Mouse (Mus musculus) gastrocnemius, adult 2 months (tissue): ENCODE data around the gene Xirp1. TPM values are rescaled to one million over a fixed set of nuclear protein-coding genes. Genes with fewer than 3 reads are reported as not detected.
A peak's percentile ranks its signal among the peaks of the same experiment; 100 is the strongest.

Source experiments
- DNase-seq: peaks from one replicate; pipeline ENCODE4 v3.0.0; 2022
- H3K27ac ChIP-seq: fragments of 200-600 bp; 2 replicates; pipeline ENCODE4 v1.8.1; 2022; ENCODE audit warnings: mild to moderate bottlenecking
- H3K4me3 ChIP-seq: fragments of 200-600 bp; 2 replicates; pipeline ENCODE4 v1.8.1; 2022; ENCODE audit warnings: mild to moderate bottlenecking, moderate library complexity
- CTCF ChIP-seq: fragments of 200-600 bp; IDR thresholded peaks from 2 replicates; pipeline ENCODE4 v1.8.1; 2022; ENCODE audit warnings: antibody characterized with exemption, mild to moderate bottlenecking, moderate library complexity
- intact Hi-C: fragments of 180-260 bp; cut with DNase I; formaldehyde crosslinking; loops from one replicate; pipeline ENCODE4 v1.15.1; 2025
- total RNA-seq, 2 experiments: library from RNA; stranded (reverse); gene quantifications; 2 replicates each; pipeline ENCODE4 v1.2.3; 2021

Xirp1 gene
- total RNA-seq, 2 experiments from 2014 or later = 70.1 to 116 TPM

- no peak overlapping the region for H3K27ac ChIP-seq
Observed at GRCm38 (mm10) chr9:120043115-120043514, 19.7 kb upstream of the Xirp1 start.

GRCm38 (mm10) chr9:120037414-120037813 is 14.0 kb upstream of the Xirp1 start:
- Histone ChIP-seq H3K4me3 (no peak overlapping the region), H3K27ac (no peak overlapping the region)
- no peak for DNase-seq
- no peak for TF ChIP-seq CTCF
- intact Hi-C loops = no loop called here

More at GRCm38 (mm10) chr9:120043115-120043514, 19.7 kb upstream of the Xirp1 start:
- intact Hi-C loops = no loop called here
- no peak overlapping the region for H3K4me3 ChIP-seq
- DNase-seq = no peak
- no peak for TF ChIP-seq CTCF

- Histone ChIP-seq H3K27ac (no peak overlapping the region), H3K4me3 (no peak overlapping the region)
- DNase-seq = no peak
- intact Hi-C loops = no loop called here
- TF ChIP-seq CTCF = no peak
Observed at GRCm38 (mm10) chr9:120034375-120034774, 11.0 kb upstream of the Xirp1 start.

- intact Hi-C loops = no loop called here
- no peak overlapping the region for H3K4me3 ChIP-seq
- TF ChIP-seq CTCF = no peak
- no peak overlapping the region for H3K27ac ChIP-seq
- no peak for DNase-seq
Observed at GRCm38 (mm10) chr9:120032710-120033109, 9.3 kb upstream of the Xirp1 start.

- TF ChIP-seq CTCF = no peak
- Histone ChIP-seq H3K4me3 (no peak overlapping the region), H3K27ac (no peak overlapping the region)
- intact Hi-C loops = no loop called here
- no peak for DNase-seq
Observed at GRCm38 (mm10) chr9:120030421-120030820, 7.0 kb upstream of the Xirp1 start.

GRCm38 (mm10) chr9:120029880-120030279 is 6.5 kb upstream of the Xirp1 start:
- no peak for TF ChIP-seq CTCF
- Histone ChIP-seq H3K4me3 (no peak overlapping the region), H3K27ac (no peak overlapping the region)
- intact Hi-C loops = no loop called here
- no peak for DNase-seq

- intact Hi-C loops = loop anchor here (1.0 kb wide), 2 partner anchors 46 to 71 kb away; no protein-coding TSS in a partner anchor
- Histone ChIP-seq H3K4me3 (peak overlapping the region; percentile 52), H3K27ac (peak overlapping the region; percentile 91)
- TF ChIP-seq CTCF = peak; percentile 73
- DNase-seq = peak; percentile 80
Observed at GRCm38 (mm10) chr9:120027401-120028151, 4.2 kb upstream of the Xirp1 start.

GRCm38 (mm10) chr9:120024625-120025024 is 1.2 kb upstream of the Xirp1 start:
- intact Hi-C loops = no loop called here
- peak overlapping the region; percentile 99 for H3K27ac ChIP-seq
- DNase-seq = no peak
- H3K4me3 ChIP-seq = no peak overlapping the region
- no peak for TF ChIP-seq CTCF

GRCm38 (mm10) chr9:120024171-120024570 is 773 bp upstream of the Xirp1 start:
- H3K27ac ChIP-seq = peak overlapping the region; percentile 99
- TF ChIP-seq CTCF = no peak
- H3K4me3 ChIP-seq = peak overlapping the region; percentile 82
- intact Hi-C loops = no loop called here
- DNase-seq = peak; percentile 80

- DNase-seq = no peak
- TF ChIP-seq CTCF = no peak
- peak overlapping the region; percentile 82 for H3K4me3 ChIP-seq
- peak overlapping the region; percentile 99 for H3K27ac ChIP-seq
- intact Hi-C loops = no loop called here
Observed at GRCm38 (mm10) chr9:120021164-120021563, 2.2 kb downstream of the Xirp1 start.

GRCm38 (mm10) chr9:120020285-120020890 is 3.0 kb downstream of the Xirp1 start:
- TF ChIP-seq CTCF = peak; percentile 84
- Histone ChIP-seq H3K4me3 (peak overlapping the region; percentile 82), H3K27ac (peak overlapping the region; percentile 99)
- intact Hi-C loops = no loop called here
- peak; percentile 85 for DNase-seq

- intact Hi-C loops = no loop called here
- DNase-seq = no peak
- Histone ChIP-seq H3K27ac (no peak overlapping the region; the same call in 1 of the 2 replicates), H3K4me3 (no peak overlapping the region)
- no peak for TF ChIP-seq CTCF
Observed at GRCm38 (mm10) chr9:120016956-120017355, 6.4 kb downstream of the Xirp1 start.

- DNase-seq = no peak
- no peak for TF ChIP-seq CTCF
- Histone ChIP-seq H3K27ac (peak overlapping the region; percentile 35), H3K4me3 (no peak overlapping the region)
- intact Hi-C loops = no loop called here
Observed at GRCm38 (mm10) chr9:120014828-120015227, 8.6 kb downstream of the Xirp1 start.
